Mouse (Mus musculus): ENCODE measurements around the gene Apobec4. TPM values are rescaled to one million over a fixed set of nuclear protein-coding genes. Genes with fewer than 3 reads are reported as not detected.

The Apobec4 gene
- total and polyA plus RNA-seq, 3 experiments: not detected

DNA sequence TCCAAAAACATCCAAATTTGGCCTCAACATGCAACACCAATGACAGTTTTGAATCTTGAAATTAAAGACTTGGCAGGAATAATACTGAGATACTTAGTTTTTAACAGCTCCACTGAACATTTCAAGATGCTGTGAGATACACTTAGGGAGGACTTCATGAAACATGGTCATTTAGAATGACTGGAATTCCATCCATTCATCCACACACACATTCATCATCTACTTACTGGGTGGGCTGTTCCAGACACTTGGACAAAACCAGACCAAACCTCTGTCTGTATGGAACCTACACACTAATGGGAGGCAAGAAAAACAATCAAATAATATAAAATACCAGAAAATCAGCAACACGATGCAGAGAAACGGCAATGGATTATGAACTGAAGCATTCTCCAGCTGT is 42.8 kb upstream of the Apobec4 start:
- H3K4me1 ChIP-seq (ENCODE audit: control insufficient read depth in 1 of 2, insufficient read depth in 2 of 2, low read length in 2 of 2): no peaks in the 10 kb centered on the region
- no peak for DNase-seq (ENCODE audit: low read depth, low spot score)
- H3K9me3 ChIP-seq (replicated peaks; ENCODE audit: insufficient read depth, low read length): no peaks in the 10 kb centered on the region
- H3K27ac ChIP-seq (ENCODE audit: control insufficient read depth, low read depth, low read length): no peak overlapping the region
- H3K4me3 ChIP-seq (ENCODE audit: control insufficient read depth in 1 of 2, insufficient read depth in 1 of 2, low read depth in 2 of 2, low read length in 2 of 2): no peak overlapping the region
- TF ChIP-seq USF2 (IDR thresholded peaks at IDR 0.05; ENCODE audit: borderline replicate concordance in 1 of 2, insufficient read depth in 1 of 2, low read depth in 1 of 2, low read length in 2 of 2): no peak
- TF ChIP-seq UBTF (IDR thresholded peaks at IDR 0.05; ENCODE audit: borderline replicate concordance, insufficient read depth, low read depth, low read length): no peak
- TF ChIP-seq MXI1 (IDR thresholded peaks at IDR 0.05; ENCODE audit: low read depth, low read length): no peak
- TF ChIP-seq TBP (IDR thresholded peaks at IDR 0.05; ENCODE audit: low read depth, low read length): no peak
- no peak for TF ChIP-seq ELF1 (IDR thresholded peaks at IDR 0.05; ENCODE audit: low read depth, low read length)
- TF ChIP-seq ZNF384 (IDR thresholded peaks at IDR 0.05; ENCODE audit: low read depth, low read length): no peak
- no peak for TF ChIP-seq NELFE (IDR thresholded peaks at IDR 0.05; ENCODE audit: low read depth, low read length)
- TF ChIP-seq POLR2A (IDR thresholded peaks at IDR 0.05; ENCODE audit: control insufficient read depth in 1 of 2, insufficient read depth in 1 of 2, low read depth in 1 of 2, low read length in 2 of 2, poor library complexity in 1 of 2): no peak
- H3K27me3 ChIP-seq (ENCODE audit: control insufficient read depth in 1 of 2, insufficient read depth in 2 of 2, low read length in 2 of 2): peaks cover 5 to 10% of the 10 kb centered on the region in 2 experiments; a peak in 3 of 4 replicates
- no peaks in the 10 kb centered on the region for H3K36me3 ChIP-seq (ENCODE audit: control insufficient read depth in 1 of 2, insufficient read depth in 2 of 2, low read length in 2 of 2)
- no peaks in the 10 kb centered on the region for H3K79me2 ChIP-seq (ENCODE audit: control insufficient read depth, insufficient read depth, low read length, poor library complexity)
- H3K9ac ChIP-seq (ENCODE audit: control insufficient read depth, low read depth, low read length, poor library complexity, severe bottlenecking): no peak overlapping the region

DNA sequence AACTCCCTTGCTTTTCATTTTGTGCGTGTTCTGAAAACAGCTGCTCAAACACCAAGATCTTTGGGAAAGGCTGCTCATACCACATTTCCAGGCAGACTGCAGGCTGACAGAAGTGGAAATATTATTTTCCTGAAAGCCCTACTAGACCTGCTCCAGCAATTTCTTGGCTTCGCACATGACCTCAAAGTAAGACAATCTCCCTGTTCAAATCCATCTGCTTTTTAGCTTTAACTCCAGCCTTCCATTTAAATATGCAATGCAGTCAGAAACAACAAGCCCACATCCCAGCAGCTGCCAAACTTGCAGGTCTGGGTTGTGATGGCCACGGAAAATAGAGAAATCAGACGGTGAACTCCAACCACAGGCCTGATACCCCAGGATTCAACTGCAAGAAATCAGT is 39.3 kb upstream of the Apobec4 start:
- TF ChIP-seq ZNF384 (IDR thresholded peaks at IDR 0.05; ENCODE audit: low read depth, low read length) (no peak), MAX (IDR thresholded peaks at IDR 0.05; ENCODE audit: low read length) (no peak), POLR2A (IDR thresholded peaks at IDR 0.05; ENCODE audit: control insufficient read depth in 1 of 2, insufficient read depth in 1 of 2, low read depth in 1 of 2, low read length in 2 of 2, poor library complexity in 1 of 2) (no peak), NRF1 (IDR thresholded peaks at IDR 0.05; ENCODE audit: insufficient read depth, low read depth, low read length, poor library complexity, severe bottlenecking) (no peak), UBTF (IDR thresholded peaks at IDR 0.05; ENCODE audit: borderline replicate concordance, insufficient read depth, low read depth, low read length) (no peak), RCOR1 (IDR thresholded peaks at IDR 0.05; ENCODE audit: low read depth, low read length) (no peak), JUND (IDR thresholded peaks at IDR 0.05; ENCODE audit: low read depth, low read length) (no peak)
- Histone ChIP-seq H3K9ac (ENCODE audit: control insufficient read depth, low read depth, low read length, poor library complexity, severe bottlenecking) (no peak overlapping the region), H3K4me3 (ENCODE audit: control insufficient read depth in 1 of 2, insufficient read depth in 1 of 2, low read depth in 2 of 2, low read length in 2 of 2) (no peak overlapping the region), H3K36me3 (ENCODE audit: control insufficient read depth in 1 of 2, insufficient read depth in 2 of 2, low read length in 2 of 2) (no peaks in the 10 kb centered on the region), H3K79me2 (ENCODE audit: control insufficient read depth, insufficient read depth, low read length, poor library complexity) (no peaks in the 10 kb centered on the region), H3K27me3 (ENCODE audit: control insufficient read depth in 1 of 2, insufficient read depth in 2 of 2, low read length in 2 of 2) (peaks cover 8 to 15% of the 10 kb centered on the region in 2 experiments), H3K27ac (ENCODE audit: control insufficient read depth, low read depth, low read length) (no peak overlapping the region), H3K9me3 (replicated peaks; ENCODE audit: insufficient read depth, low read length) (no peaks in the 10 kb centered on the region), H3K4me1 (ENCODE audit: control insufficient read depth in 1 of 2, insufficient read depth in 2 of 2, low read length in 2 of 2) (no peaks in the 10 kb centered on the region)
- DNase-seq (ENCODE audit: low read depth, low spot score): no peak

DNA sequence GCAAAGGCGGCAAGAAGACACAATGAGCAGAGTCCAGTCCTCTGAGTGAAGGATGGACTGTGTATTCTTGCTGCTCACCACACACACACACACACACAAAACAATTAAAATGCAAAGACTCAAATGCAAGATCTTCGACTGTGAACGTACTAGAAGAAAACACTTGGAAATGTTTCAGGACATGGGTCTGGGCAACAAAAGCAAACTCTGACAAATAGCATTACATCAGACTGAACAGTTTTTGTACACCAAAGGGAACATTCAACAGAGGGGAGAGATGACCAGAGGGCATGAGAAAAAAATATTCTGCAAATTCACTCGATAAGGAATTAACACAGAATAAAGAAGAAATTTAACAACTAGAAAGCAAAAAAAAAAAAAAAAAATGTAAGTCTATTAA is 36.4 kb upstream of the Apobec4 start:
- Histone ChIP-seq H3K4me3 (ENCODE audit: control insufficient read depth in 1 of 2, insufficient read depth in 1 of 2, low read depth in 2 of 2, low read length in 2 of 2) (no peak overlapping the region), H3K79me2 (ENCODE audit: control insufficient read depth, insufficient read depth, low read length, poor library complexity) (no peaks in the 10 kb centered on the region), H3K27me3 (ENCODE audit: control insufficient read depth in 1 of 2, insufficient read depth in 2 of 2, low read length in 2 of 2) (peaks cover 10 to 13% of the 10 kb centered on the region in 2 experiments), H3K27ac (ENCODE audit: control insufficient read depth, low read depth, low read length) (no peak overlapping the region), H3K4me1 (ENCODE audit: control insufficient read depth in 1 of 2, insufficient read depth in 2 of 2, low read length in 2 of 2) (no peaks in the 10 kb centered on the region), H3K9me3 (replicated peaks; ENCODE audit: insufficient read depth, low read length) (no peaks in the 10 kb centered on the region), H3K36me3 (ENCODE audit: control insufficient read depth in 1 of 2, insufficient read depth in 2 of 2, low read length in 2 of 2) (no peaks in the 10 kb centered on the region), H3K9ac (ENCODE audit: control insufficient read depth, low read depth, low read length, poor library complexity, severe bottlenecking) (no peak overlapping the region)
- no peak for TF ChIP-seq POLR2AphosphoS5 (IDR thresholded peaks at IDR 0.05; ENCODE audit: borderline replicate concordance, low read depth, low read length)
- no peak for TF ChIP-seq NRF1 (IDR thresholded peaks at IDR 0.05; ENCODE audit: insufficient read depth, low read depth, low read length, poor library complexity, severe bottlenecking)
- no peak for TF ChIP-seq HCFC1 (IDR thresholded peaks at IDR 0.05; ENCODE audit: low read depth, low read length)
- TF ChIP-seq ELF1 (IDR thresholded peaks at IDR 0.05; ENCODE audit: low read depth, low read length): no peak
- no peak for TF ChIP-seq SMC3 (IDR thresholded peaks at IDR 0.05; ENCODE audit: low read depth, low read length)
- TF ChIP-seq POLR2A (IDR thresholded peaks at IDR 0.05; ENCODE audit: control insufficient read depth in 1 of 2, insufficient read depth in 1 of 2, low read depth in 1 of 2, low read length in 2 of 2, poor library complexity in 1 of 2): no peak
- TF ChIP-seq ZMIZ1 (IDR thresholded peaks at IDR 0.05; ENCODE audit: low read depth, low read length): no peak
- TF ChIP-seq MXI1 (IDR thresholded peaks at IDR 0.05; ENCODE audit: low read depth, low read length): no peak
- no peak for TF ChIP-seq ETS1 (IDR thresholded peaks at IDR 0.05; ENCODE audit: low read depth, low read length)
- no peak for TF ChIP-seq MAZ (IDR thresholded peaks at IDR 0.05; ENCODE audit: low read depth, low read length)
- no peak for TF ChIP-seq GATA1 (IDR thresholded peaks at IDR 0.05; ENCODE audit: low read depth, low read length)
- TF ChIP-seq ZNF384 (IDR thresholded peaks at IDR 0.05; ENCODE audit: low read depth, low read length): no peak
- TF ChIP-seq CHD1 (IDR thresholded peaks at IDR 0.05; ENCODE audit: low read depth, low read length): no peak
- no peak for TF ChIP-seq TCF12 (IDR thresholded peaks at IDR 0.05; ENCODE audit: low read depth, low read length)
- TF ChIP-seq ZKSCAN1 (IDR thresholded peaks at IDR 0.05; ENCODE audit: low read depth, low read length): no peak
- no peak for TF ChIP-seq MAX (IDR thresholded peaks at IDR 0.05; ENCODE audit: low read length)
- no peak for TF ChIP-seq GABPA (IDR thresholded peaks at IDR 0.05; ENCODE audit: low read depth, low read length)
- TF ChIP-seq TBP (IDR thresholded peaks at IDR 0.05; ENCODE audit: low read depth, low read length): no peak
- no peak for TF ChIP-seq TAL1 (IDR thresholded peaks at IDR 0.05; ENCODE audit: low read length)
- no peak for DNase-seq (ENCODE audit: low read depth, low spot score)
